Mouse (Mus musculus) thymus, adult 2 months (tissue): ENCODE results near the gene Slc9a7.

Experiments
- CTCF ChIP-seq: fragments of 200-500 bp; IDR thresholded peaks from 2 replicates; pipeline ENCODE4 v1.5.1; 2012; ENCODE audit warnings: mild to moderate bottlenecking, control low read depth, low read length, moderate library complexity, borderline replicate concordance; ENCODE audit not compliant: control insufficient read depth, poor library complexity, insufficient read depth; ENCODE audit errors: extremely low read depth
- POLR2A ChIP-seq: fragments of 200-500 bp; IDR thresholded peaks from 2 replicates; pipeline ENCODE4 v1.6.1; 2012; ENCODE audit warnings: mild to moderate bottlenecking, low read length, control low read depth, moderate library complexity; ENCODE audit not compliant: control insufficient read depth, poor library complexity, insufficient read depth; ENCODE audit errors: extremely low read depth

DNA sequence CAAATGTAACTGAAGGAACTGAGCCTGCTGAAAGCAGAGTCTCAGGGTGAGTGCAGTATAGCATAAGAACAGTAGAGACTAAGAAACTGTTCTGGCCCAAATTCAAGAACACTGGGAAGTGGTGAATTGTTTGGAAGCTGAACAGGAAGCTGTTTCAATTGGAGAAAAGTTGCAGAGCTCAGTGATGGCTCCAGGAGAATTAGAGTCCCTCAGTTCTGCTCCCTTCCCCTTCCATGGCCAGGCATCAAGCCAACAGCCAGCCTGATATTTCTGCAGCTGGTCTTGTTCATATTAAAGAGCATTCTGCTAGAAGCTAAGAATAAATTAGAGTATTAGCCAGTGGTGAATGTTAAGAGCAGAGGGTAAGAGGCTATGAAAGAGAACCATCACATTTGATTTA is 225.0 kb downstream of the Slc9a7 start:
- TF ChIP-seq CTCF = no peak
- TF ChIP-seq POLR2A = no peak
